Mouse (Mus musculus) stomach, postnatal 0 days (tissue): Measurements from ENCODE around the gene Plce1. TPM values are rescaled to one million over a fixed set of nuclear protein-coding genes. Genes with fewer than 3 reads are reported as not detected.

Experiments
- ATAC-seq: fragments of 200-750 bp; cut with Nextera tagmentation; 2 replicates; pipeline ENCODE4 v1.8.0; 2017; ENCODE audit not compliant: low FRiP score, low TSS enrichment
- DNase-seq: peaks from one replicate; pipeline ENCODE4 v3.0.0-alpha.2; 2016; ENCODE audit warnings: low spot score
- H3K27ac ChIP-seq: fragments of 300-500 bp; sonication (generic); replicated peaks from 2 replicates; pipeline ENCODE4 v1.5.1; 2014; ENCODE audit warnings: mild to moderate bottlenecking, control low read depth
- H3K27me3 ChIP-seq: fragments of 300-500 bp; sonication (generic); 2 replicates; pipeline ENCODE4 v1.6.1; 2014; ENCODE audit warnings: low read length; ENCODE audit not compliant: control insufficient read depth, insufficient read depth
- H3K36me3 ChIP-seq: fragments of 300-500 bp; sonication (generic); 2 replicates; pipeline ENCODE4 v1.6.1; 2014; ENCODE audit warnings: low read length, mixed read lengths; ENCODE audit not compliant: control insufficient read depth, insufficient read depth
- H3K4me1 ChIP-seq: fragments of 300-500 bp; sonication (generic); replicated peaks from 2 replicates; pipeline ENCODE4 v1.6.1; 2014; ENCODE audit warnings: antibody characterized with exemption; ENCODE audit not compliant: control insufficient read depth, insufficient read depth
- H3K4me2 ChIP-seq: fragments of 300-500 bp; sonication (generic); replicated peaks from 2 replicates; pipeline ENCODE4 v1.6.1; 2014; ENCODE audit warnings: low read depth, mild to moderate bottlenecking, control low read depth, moderate library complexity
- H3K4me3 ChIP-seq: fragments of 300-500 bp; sonication (generic); 2 replicates; pipeline ENCODE4 v1.5.1; 2014; ENCODE audit warnings: low read depth, low read length, control low read depth
- H3K9ac ChIP-seq: fragments of 300-500 bp; sonication (generic); 2 replicates; pipeline ENCODE4 v1.6.1; 2014; ENCODE audit warnings: mild to moderate bottlenecking, low read length, control low read depth, mixed read lengths
- H3K9me3 ChIP-seq: fragments of 300-500 bp; sonication (generic); 2 replicates; pipeline ENCODE4 v1.6.1; 2016; ENCODE audit warnings: low read length; ENCODE audit not compliant: control insufficient read depth
- CTCF ChIP-seq: IDR thresholded peaks from 2 replicates; pipeline ENCODE4 v1.5.1; 2016; ENCODE audit warnings: antibody characterized with exemption, low read depth, mild to moderate bottlenecking, moderate library complexity
- EP300 ChIP-seq: optimal IDR thresholded peaks from 2 replicates; pipeline ENCODE3; 2016; ENCODE audit warnings: antibody characterized with exemption
- WGBS: fragments of 180-500 bp; shearing (Covaris S2); extraction: QIAGEN DNeasy Blood & Tissue Kit; methylation state at CpG from one replicate; pipeline ENCODE4 v1.1.7; 2014; 5-methylcytosine and 5-hydroxymethylcytosine counted together
- polyA plus RNA-seq: library from polyadenylated mRNA; unstranded; fragments of >200 nt; fragmentation: Nextera tagmentation; extraction: Ambion mirVana; gene quantifications from 2 replicates; pipeline ENCODE4 v1.2.1, GENCODE M21; 2015

Plce1 gene
- polyA plus RNA-seq, 1 experiment from 2014 or later: 6.2 TPM

DNA sequence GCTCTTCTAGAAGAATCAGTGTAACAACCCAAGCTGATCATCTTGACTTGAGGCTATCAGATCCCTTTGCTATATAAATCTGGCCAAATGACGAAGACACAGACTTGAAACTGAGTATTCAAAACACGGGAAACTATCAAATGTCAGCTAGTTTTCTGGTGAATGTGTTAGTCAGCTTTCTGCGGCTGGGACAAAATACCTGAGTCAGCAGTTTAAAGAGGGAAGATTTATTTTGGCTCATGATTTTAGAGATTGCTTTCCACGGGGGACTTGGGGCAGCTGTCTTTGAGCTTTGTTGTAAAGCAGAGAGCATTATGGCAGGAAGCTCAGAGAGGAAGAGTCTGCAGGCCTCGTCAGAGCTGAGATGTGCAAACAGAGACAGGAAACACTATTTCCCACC, 35.2 kb upstream of the Plce1 start:
- DNase-seq: no peak
- ATAC-seq: no peak
- no peak overlapping the region for H3K4me3 ChIP-seq
- no peak for TF ChIP-seq CTCF
- no peak for TF ChIP-seq EP300
- H3K27ac ChIP-seq: no peak overlapping the region
- no peak overlapping the region for H3K4me2 ChIP-seq
- H3K4me1 ChIP-seq: no peaks in the 10 kb centered on the region
- no peak overlapping the region for H3K9ac ChIP-seq
- no peaks in the 10 kb centered on the region for H3K36me3 ChIP-seq
- 59% methylated on average over 5 of the region's 5 CpGs for WGBS
- no peaks in the 10 kb centered on the region for H3K9me3 ChIP-seq
- no peaks in the 10 kb centered on the region for H3K27me3 ChIP-seq

DNA sequence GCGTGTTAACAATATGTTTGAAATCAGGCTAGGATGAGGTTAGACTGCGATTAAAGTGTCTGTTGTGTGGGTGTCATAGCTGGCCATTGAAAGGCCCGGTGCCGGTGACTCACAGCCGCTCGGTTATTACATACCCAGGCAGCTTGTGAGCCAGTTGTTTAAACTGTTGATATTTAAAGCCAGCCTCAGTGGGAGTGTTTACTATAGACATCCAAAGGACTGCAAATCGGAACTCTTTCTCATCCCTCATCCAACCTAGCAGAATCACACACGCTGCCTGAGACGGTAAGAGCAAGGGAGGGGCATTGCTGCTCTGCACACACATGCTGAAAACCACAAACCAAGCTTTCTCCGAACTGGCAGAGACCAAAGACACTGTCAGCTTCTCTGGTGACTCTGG, 25.7 kb upstream of the Plce1 start:
- Histone ChIP-seq H3K9me3 (no peaks in the 10 kb centered on the region), H3K9ac (no peak overlapping the region), H3K4me3 (no peak overlapping the region), H3K4me1 (no peaks in the 10 kb centered on the region), H3K36me3 (no peaks in the 10 kb centered on the region), H3K4me2 (no peak overlapping the region), H3K27me3 (no peaks in the 10 kb centered on the region), H3K27ac (no peak overlapping the region)
- TF ChIP-seq EP300: no peak
- TF ChIP-seq CTCF: no peak
- ATAC-seq (no peak), DNase-seq (no peak)
- 29% methylated on average over 10 of the region's 10 CpGs for WGBS

DNA sequence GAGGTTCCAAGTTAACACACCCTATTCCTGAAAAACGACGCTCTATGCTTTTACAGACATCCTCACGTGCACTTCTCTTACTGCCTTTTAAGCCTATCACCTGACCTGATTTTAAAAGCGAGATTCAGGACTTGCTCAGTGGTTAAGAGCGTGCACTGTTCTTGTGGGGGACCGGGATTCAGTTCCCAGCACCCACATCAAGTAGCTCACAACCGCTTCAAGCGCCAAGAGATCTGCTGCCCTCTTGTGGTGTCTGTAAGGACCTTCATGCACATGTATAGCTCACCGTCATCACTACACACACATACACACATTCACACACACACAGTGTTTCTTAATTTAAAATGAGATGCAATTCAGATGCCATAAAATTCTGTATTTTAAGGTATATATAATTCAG, 21.9 kb upstream of the Plce1 start:
- no peaks in the 10 kb centered on the region for H3K9me3 ChIP-seq
- 94% methylated on average over 9 of the region's 9 CpGs for WGBS
- no peaks in the 10 kb centered on the region for H3K27me3 ChIP-seq
- no peaks in the 10 kb centered on the region for H3K36me3 ChIP-seq
- ATAC-seq (no peak), DNase-seq (no peak)
- H3K4me1 ChIP-seq: no peaks in the 10 kb centered on the region
- no peak overlapping the region for H3K4me2 ChIP-seq
- H3K27ac ChIP-seq: no peak overlapping the region
- H3K4me3 ChIP-seq: no peak overlapping the region
- TF ChIP-seq EP300: no peak
- no peak for TF ChIP-seq CTCF
- no peak overlapping the region for H3K9ac ChIP-seq

- TF ChIP-seq CTCF: no peak
- TF ChIP-seq EP300: no peak
- 82% methylated on average over 4 of the region's 4 CpGs for WGBS
- H3K9me3 ChIP-seq: no peaks in the 10 kb centered on the region
- no peak overlapping the region for H3K27ac ChIP-seq
- no peaks in the 10 kb centered on the region for H3K36me3 ChIP-seq
- no peaks in the 10 kb centered on the region for H3K4me1 ChIP-seq
- DNase-seq: no peak
- H3K9ac ChIP-seq: no peak overlapping the region
- no peak for ATAC-seq
- no peak overlapping the region for H3K4me3 ChIP-seq
- no peaks in the 10 kb centered on the region for H3K27me3 ChIP-seq
- H3K4me2 ChIP-seq: no peak overlapping the region
These were observed 20.2 kb upstream of the Plce1 start for GRCm38 (mm10) chr19:38460696-38461095.

DNA sequence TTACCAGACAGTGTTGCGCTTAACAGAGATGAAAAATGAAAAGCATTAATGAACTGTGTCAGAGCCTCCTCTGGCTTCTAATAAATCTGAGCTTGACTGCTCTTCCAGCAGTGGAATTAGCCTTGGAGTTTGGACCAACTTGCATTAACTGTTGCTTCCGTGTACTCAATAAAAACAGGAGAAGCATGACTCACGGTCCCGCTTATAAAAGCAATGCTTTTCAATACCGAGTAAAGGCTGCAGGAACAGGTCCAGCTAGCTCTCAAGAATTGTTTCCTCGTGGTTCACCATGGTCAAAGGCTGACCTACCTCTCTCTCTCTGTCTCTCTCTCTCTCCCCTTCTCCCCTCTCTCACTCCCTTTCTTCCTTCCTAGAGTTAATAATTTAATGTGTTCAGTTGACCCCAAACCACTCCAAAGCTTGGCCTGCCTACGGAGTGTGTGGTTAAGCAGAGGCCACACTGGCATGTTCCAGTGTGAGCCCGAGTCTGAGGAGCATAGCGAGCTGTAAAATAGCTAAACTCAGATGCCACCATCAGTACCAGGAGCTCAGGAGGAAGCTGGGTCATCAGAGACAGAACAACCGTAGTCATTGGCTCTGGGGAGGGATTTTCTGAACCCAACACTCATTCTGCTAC, 10.5 kb upstream of the Plce1 start:
- DNase-seq (peak; percentile 65), ATAC-seq (peak; percentile 85)
- Histone ChIP-seq H3K4me1 (no peaks in the 10 kb centered on the region), H3K9me3 (no peaks in the 10 kb centered on the region), H3K4me2 (no peak overlapping the region), H3K27ac (peak overlapping the region; percentile 69), H3K27me3 (no peaks in the 10 kb centered on the region), H3K4me3 (no peak overlapping the region), H3K9ac (no peak overlapping the region), H3K36me3 (no peaks in the 10 kb centered on the region)
- WGBS: 36% methylated on average over 10 of the region's 10 CpGs
- no peak for TF ChIP-seq EP300
- no peak for TF ChIP-seq CTCF

DNA sequence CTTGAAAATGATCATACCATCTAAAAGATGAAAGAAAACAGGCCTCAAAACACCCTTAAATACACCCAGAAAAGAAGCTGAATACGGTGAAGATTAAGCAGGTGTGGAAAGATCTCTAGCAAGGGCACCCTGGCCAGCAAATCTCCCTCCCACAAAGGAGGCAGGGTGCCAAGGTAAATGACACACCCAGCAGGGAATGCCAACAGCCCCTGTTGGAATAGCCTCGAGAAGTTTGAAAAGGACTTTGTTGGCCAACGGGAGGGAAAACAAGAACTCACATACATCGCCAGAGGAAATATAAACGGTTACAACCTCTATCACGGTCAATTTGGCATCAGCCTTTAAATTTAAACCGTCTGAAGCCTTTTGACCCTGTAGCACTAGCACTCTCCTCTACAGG, 5.5 kb upstream of the Plce1 start:
- Histone ChIP-seq H3K36me3 (no peaks in the 10 kb centered on the region), H3K9me3 (no peaks in the 10 kb centered on the region), H3K4me2 (no peak overlapping the region), H3K4me3 (no peak overlapping the region), H3K27ac (no peak overlapping the region), H3K27me3 (no peaks in the 10 kb centered on the region), H3K9ac (no peak overlapping the region), H3K4me1 (no peaks in the 10 kb centered on the region)
- 36% methylated on average over 7 of the region's 7 CpGs for WGBS
- TF ChIP-seq CTCF: no peak
- TF ChIP-seq EP300: no peak
- peak; percentile 85 for DNase-seq
- ATAC-seq: no peak
